Mouse (Mus musculus) embryo, embryonic 11.5 days (tissue): ENCODE results near the gene Pdgfb.

Experiments
- DNase-seq: peaks from one replicate; pipeline ENCODE4 v3.0.0-alpha.2; 2012; ENCODE audit warnings: low read depth, low spot score

Gene Pdgfb

DNA sequence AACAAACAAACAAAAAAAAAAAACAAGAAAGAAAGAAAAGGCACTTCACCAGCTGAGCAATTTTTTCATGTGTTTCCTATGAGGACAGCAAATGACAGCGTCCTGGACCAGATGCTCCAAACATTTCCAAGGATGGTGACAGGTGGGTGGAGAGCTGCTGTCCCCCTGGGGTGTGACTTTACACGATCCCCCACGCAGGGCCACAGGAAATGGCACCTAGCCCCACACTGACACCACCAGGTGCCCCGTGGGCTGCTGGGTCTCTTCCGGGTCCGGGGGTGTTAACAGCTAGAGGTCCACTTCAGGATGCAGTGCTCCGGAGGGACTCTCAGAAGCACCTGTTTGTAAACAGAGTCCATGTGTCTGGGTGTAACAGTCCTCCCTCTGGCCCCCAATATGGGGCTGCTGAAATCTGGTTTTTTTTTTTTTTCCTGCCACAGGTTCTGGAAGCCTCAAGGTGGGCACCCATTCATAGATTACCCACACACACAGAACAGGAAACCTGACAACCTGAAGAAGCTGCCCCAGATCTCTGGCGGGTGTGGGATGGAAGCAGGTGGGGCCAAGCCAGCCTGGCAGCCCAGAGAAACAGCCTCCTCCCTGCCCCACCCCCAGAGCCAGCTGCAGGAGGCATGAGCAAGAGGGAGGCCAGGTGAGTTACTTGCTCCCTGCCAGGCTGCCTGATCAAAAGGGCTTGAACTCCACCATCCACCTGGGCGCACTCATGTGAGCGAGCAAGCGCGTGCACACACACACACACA, 5.2 kb downstream of the Pdgfb start:
- no peak for DNase-seq

DNA sequence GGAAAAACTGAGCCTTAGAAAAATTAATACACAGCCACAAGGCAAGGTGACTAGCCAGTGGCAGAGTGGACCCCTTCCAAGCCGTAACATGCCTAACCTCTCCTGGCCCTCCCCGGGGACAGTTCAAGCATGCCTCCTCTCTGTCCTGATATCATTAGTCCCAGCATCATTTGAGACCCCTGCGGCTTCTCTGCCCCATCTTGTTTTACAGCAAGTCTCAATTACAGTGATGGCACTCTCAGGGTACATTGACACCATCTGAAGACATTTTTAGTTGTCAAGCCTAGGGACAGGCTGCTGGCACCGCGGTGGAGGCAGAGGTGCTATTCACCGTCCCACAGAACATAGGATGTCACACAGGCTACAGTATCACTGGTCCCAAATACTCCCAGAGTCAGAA, 6.3 kb downstream of the Pdgfb start:
- no peak for DNase-seq

DNA sequence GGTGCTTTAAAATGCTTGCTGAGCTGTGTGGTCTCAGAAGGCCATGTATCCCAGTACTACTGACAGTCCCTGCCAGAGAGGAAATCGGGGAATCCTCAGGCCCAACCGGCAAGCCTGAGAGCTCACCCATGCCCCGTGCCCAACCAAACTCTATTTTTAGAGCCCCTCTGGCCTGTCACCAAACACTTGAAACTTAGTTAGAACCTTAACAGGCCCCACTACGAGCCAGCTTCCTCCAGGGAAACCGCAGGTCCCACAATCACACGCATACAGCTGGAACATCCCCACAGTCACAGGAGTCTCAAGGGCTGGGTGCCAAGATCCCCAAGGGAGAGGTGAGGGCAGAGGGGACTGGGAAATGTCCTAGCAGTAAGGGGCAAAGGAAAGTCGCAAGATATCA, 8.6 kb downstream of the Pdgfb start:
- DNase-seq = no peak

DNA sequence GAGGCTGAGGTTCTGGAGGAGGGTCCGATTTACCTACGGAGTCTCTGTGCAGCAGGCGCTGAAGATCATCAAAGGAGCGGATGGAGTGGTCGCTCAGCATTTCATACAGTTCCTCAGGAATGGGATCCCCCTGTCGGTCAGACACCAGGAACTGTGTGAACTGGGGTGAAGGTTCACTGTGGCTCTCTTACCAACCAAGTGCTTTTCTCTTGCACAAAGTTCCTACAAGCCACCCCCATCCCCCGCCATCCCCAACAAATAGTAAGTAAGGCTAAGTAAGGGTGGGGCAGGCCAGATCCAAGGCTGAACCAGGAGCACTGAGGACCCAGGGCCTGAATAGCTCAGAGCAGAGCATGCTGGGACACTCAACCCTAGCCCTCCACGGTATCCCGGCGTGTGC, 9.3 kb downstream of the Pdgfb start:
- no peak for DNase-seq

DNA sequence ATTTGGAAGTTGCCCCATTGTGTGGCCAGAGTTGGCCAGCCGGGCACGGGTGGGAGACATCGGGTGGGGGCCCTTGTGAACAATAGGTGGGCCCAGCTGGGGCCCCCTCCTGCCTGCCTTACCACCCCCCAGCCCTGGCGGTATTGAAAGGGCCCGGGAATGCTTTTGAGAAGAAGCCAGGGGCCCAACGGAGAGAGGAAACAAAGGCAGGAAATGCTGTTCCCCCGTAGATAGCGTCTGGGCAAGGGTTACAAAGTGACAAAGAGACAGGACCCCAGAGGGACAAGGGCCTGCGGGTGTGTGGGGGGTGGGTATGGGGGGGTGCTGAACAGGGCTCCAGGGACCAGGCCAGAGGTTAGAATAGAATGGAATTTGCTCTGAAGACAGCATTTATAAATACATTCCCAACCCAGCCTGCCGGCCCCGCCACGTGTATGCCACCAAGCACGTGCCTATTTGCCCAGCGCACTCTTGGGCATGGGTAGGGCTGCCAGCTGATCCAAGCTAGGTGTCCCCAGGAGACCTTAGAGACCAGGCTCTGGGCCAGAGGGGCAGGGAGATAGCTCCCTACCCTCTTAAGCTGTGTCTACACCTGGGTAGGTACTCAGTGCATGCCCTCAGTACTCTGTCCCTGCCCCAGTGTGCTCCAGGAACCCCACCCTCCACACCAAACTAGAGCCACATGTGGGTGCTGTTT, 10.0 kb downstream of the Pdgfb start:
- DNase-seq = no peak

DNA sequence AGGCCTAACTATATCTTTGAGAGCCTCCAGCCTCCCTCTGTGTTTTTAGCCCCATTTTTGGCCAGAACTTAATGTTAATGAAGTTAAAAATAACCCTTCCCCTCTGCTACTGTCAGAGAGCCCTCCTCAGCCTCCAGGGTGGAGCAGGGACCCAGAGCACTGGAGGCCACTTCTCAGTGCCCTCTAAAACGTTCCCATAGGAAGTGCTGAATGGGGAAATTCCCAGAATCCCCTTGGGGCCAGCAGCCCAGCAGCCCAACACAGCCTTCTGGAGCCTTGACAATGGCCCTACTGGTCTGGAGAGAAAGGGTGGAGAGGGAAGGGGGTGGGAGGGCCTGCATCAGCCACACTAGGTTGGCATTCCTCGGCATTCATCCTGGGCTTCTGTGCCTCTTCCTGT, 11.2 kb downstream of the Pdgfb start:
- no peak for DNase-seq

DNA sequence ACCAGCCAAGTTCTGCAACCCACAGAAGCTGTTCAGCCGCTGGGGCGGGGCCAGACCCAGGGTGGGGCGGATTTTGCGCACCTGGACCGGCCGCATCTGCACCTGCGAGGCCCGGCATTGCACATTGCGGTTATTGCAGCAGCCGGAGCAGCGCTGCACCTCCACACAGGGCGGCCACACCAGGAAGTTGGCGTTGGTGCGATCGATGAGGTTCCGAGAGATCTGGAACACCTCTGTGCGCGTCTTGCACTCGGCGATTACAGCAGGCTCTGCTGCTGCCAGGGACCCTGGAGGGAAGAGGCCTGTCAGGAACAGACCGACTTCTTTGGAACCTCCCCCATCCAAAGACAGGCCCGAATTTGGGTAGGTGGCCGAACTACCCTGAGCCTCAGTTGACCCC, 13.2 kb downstream of the Pdgfb start:
- no peak for DNase-seq

DNA sequence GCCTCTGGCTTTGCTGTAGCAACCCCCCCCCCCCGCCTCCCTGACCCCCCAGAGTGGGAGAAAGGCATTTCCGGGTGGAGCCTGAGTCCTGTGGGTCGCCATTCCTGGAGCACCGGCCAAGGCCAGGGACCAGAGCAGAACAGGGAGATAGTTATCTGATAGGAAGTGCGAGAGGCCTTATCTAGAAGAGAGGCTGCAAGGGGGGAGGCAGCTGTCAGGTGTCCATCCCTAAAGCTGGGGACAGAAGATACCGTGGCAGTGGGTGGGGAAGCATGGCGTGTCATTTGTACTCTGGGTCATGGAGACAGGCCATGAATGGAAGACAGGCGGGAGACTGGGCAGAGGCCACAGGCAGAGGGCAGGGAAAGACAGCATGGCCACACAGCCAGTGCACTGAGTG, 14.1 kb downstream of the Pdgfb start:
- DNase-seq = no peak

DNA sequence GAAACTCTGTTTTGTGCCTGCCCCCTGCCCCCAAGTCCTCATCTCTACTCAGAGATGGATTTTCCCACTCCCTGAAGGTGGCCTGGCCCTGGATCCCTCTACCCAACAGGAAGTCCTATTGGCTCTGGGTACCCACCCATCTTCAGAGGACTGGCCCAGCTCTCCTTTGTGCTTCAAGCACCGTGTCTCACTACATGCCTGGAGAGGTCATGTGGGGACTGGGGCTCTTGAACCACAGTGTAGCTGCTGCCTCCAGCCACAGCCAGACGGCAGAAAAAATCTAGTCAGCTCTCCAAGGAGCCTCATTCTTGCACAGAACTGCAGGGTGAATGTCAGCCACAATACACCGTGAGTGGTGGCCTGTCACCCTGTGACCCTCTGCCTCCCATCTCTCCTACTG, 16.8 kb downstream of the Pdgfb start:
- DNase-seq = no peak

DNA sequence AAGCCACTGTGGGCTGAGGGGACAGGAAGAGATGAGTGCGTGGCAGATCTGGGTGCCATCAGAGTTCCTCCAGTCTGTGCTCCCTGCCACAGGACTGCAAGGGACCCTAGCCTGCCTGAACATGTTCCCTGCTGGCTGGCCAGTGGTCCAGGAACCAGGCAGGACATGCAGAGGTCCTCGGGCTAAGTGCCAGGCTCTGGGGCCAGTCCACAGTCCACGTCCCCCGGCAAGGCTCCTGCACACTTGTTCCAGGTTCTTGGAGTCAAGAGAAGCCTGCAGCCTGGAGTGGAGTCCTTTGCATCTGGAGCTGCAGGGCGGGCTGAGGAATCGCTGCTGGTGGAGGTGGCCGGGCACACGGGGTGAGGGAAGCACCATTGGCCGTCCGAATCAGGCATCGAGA, 18.0 kb downstream of the Pdgfb start:
- DNase-seq = no peak

DNA sequence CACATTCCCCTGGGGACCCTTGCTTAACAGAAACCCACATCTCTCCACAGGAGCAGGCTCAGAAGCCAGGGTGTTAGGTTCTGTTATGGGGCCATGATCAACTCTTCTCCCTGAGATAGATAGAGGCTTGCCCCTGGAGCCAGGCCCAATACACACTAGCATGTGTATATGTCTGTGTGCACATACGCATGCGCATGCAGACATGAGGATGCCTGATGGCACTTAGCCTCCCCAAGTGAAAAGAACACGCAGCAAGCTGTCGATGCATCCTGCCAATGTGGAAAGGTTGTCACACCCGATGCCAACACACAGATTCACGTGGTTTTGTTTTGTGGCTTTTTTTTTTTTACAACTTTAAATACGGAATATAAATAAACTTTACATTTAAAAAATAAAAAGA, 19.2 kb downstream of the Pdgfb start:
- no peak for DNase-seq

DNA sequence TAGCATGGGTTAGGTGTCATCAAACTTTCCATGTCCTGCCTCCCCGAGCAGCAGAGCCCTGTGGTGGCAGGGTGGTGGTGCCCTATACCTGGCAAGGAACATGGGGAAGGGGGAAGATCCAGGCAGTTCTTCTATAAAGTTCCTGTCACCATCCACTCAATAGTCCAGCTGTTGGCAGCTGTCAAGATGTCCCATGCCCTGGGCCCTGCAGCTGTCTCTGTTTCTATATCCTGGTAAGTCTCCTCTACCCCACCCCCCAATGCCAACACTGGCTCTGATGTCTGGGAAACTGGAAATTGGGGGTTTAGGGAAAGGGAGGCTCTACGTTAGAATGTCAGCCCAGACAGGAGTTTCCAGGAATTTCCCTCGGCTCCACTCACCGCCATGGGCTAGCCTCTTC, 20.2 kb downstream of the Pdgfb start:
- DNase-seq = no peak

DNA sequence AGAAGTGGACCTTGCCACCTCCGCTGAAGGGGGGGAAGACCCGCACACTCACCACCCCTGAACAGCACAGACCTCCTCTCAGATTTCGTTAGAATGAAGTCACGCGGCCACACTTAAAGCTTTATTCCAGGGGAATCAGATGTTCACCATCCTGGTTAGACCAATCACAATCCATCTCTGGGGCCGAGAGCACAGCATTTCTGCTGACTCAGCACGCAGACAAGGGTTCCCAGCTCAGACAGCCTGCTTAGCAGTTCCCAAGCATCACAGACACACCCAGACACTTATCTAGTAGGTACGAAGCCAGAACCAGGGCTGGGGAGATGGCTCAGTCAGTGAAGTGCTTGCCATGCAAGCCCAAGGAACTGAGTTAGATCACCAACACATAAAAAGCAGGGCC, 28.6 kb downstream of the Pdgfb start:
- no peak for DNase-seq

DNA sequence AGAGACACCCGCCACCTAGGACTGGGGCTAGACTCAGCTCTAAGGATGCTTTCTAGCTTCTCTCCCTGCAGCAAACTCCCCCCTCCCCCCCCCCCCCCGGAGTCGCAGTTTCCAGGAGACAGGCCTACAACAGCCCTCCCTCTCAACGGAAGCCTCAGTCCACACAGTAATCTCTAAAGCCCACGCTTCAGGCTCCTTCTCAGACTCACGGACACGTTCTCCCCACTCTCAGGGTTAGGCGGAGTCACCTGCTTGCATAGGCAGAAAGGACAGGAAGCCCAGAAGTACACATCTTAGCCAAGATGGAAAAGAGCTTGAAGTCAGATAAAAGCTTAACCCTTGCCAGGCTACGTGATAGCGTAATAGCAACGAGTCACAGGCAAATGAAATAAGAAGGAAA, 29.3 kb downstream of the Pdgfb start:
- DNase-seq = no peak

DNA sequence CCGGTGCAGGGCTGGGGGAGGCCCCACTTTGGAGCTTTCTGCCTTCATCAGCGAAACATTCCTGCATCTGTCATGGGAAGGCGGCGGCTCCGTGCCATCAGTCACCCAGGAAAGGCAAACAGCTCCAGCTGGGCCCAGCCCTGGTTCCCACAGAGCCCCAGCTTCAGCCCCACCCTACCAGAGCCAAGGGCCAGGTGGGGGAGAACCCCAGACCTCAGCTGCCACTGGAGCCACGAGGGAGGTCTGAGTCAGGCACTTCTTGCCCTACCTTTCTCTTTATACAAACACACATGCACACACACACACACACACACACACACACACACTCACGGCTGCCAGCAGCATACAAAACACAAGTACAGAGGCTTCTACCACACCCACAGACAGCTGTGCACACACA, 30.6 kb downstream of the Pdgfb start:
- DNase-seq = no peak

DNA sequence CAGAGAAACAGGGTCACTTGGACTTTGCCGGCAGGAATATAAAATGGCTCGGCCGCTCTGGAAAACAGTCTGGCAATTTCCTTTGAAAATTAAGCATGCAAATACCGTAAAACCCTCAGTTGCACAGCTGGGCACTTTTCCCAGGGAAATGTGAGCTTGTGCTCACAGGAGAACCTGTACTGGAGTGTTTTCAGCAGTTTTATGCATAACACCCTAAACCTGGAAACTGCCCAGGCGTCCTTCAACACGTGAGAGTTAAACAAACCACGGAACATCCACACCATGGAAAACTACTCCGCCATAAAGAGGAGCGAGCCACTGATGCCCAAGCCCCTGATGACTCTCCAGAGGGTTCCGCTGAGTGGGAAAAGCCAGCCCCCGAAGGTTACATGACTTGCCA, 34.1 kb downstream of the Pdgfb start:
- no peak for DNase-seq

DNA sequence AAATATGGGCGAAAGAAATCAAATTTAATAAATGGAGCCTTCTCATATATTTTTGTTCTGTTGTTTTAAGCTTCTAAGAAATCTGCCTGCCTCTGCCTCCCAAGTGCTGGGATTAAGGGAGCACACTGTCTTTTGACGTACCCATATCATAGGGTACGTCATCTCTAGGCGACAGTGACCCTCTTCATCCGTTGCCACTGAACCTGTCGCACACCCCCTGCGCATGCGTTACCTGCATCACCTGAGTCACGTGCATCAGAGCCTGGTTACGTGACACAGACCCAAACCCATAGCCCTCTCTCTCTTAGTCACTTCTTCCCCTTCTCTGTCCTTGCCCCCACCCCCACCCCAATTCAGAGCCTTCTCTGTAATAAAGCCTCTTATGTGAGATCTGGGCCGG, 42.6 kb downstream of the Pdgfb start:
- no peak for DNase-seq

DNA sequence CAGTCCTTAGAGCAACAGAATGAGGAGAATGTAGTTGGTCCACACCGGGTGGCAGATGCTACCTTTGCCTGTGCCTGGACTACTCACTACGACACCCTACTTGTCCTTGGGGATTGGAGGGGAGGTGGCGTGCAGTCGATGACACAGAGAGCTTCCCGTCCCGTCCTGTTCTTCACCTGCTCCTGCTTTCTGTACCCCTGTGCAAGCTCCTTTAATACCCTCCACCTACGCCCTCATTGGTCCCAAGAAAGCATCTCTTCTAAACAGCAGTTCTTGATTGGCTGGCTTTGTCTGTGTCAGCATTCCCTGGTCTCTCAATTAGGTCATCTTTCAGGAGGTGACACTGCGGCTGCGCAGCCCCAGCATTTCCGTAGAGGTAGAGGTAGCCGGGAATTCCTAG, 43.8 kb downstream of the Pdgfb start, which contains the start of gene Cbx7:
Gene Cbx7 (minus strand): TSS at position 180 of the 400 bp plus-strand sequence.
- no peak for DNase-seq

DNA sequence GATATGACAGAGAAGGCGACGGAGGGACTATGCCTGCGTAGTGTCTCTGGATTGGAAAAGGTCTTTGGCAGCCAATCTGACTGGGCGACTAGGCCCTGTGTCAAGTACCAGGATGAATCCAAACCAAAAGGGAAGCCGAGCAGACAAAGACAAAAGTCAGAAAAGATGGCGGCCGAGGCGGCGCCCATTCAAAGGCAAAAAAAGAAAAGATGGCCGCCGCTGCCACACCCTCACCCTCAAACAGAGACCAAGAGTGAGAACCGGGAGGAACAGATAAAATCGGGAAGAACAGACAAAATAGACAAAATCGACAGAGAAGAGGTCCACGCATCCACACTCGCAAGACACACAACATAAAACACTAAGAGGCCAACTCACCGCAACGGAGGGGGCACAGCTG, 44.3 kb downstream of the Pdgfb start:
- DNase-seq = no peak

DNA sequence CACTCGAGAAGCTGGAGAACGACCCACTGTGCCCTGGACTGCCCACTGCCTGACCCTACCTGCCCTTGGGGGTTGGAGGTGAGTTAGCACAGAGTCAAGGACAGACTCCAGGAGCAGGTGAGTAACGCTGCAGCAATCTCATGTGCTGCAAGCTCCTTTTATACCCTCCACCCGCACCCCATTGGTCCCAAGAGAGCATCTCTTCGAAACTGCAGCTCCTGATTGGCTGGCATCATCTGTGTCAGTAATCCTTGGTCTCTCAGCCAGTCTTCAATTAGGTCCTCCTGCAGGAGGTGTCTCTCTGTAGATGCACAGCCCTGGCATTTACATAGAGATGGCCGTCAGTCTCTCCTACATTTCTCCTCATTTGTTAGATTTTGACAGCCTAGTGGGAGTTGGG, 47.4 kb downstream of the Pdgfb start:
- DNase-seq = no peak

DNA sequence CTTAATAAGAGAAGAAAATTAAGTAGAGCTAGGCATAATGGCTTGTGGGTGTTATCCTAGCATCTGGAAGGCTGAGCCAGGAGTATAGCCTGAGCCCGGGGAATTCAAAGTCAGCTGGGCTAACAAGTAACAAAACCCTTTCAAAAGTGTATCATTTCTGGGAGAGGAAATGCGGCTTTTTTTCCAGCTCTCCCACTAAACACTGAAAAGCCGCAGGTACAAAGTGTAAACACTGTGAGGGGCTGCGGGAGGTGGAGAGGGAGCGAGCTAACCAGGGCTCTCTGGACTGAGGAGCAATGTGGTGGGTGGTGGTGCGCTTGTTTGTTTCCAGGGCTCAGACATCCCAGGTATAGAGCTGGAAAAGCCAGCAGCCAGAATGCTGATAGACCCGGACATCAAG, 50.4 kb downstream of the Pdgfb start:
- DNase-seq = no peak

DNA sequence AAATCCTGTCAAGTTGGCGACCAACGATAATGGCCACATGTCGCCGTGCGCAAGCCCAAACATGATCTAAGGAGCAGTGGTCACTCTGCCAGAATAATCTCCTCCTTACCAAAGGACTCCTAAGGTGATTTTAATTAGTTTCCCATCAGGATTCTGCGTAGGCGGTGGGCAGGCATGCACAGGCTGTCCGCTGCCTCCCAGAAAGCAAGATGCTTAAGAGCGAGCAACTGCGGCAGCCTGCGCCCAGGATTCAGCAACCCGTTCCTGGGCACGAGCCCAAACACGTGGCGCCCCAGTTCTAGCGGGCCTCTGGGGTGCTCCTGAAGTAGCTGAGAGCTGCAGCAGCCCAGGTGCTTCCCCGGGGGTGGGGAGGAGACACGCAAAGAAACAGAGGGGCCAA, 52.1 kb downstream of the Pdgfb start:
- no peak for DNase-seq

DNA sequence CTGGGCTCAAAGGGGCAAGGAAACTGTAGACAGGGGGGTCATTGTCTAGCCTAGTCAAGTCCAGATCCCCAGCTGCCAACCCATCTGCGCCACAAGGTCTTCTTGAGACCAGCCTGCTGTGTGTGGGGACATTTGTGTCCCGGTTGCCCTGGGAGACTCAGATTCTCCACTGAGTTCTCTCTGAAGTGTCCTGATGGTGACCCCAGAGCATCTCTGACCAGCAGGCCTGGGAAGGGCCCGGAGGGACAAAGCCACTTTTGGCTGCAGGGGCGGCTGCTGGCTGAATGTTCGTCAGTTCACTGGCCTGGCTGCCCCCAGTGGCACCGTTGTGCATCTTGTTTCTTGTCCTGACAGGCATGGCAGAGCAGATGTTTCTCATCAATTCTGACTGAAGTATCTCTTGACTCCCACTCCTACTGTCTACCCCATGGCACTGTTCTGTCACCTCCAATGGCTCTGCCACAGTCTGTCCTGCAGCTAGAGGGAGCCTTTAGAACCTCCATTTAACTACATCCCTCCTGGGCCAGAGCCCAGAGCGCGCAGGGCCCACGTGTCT, 53.3 kb downstream of the Pdgfb start:
- DNase-seq = no peak
